Mouse (Mus musculus): ENCODE results near the gene Rspo3. TPM values are rescaled to one million over a fixed set of nuclear protein-coding genes. Genes with fewer than 3 reads are reported as not detected.

The Rspo3 gene
- polyA plus RNA-seq, 1 experiment: 0.07 TPM

- 77% methylated on average over 2 of the region's 2 CpGs for WGBS
- H3K36me3 ChIP-seq (ENCODE audit: control insufficient read depth, insufficient read depth, low read length): no peaks in the 10 kb centered on the region
- H3K4me3 ChIP-seq (ENCODE audit: control insufficient read depth, insufficient read depth, low read length): no peak overlapping the region
- H3K27ac ChIP-seq (ENCODE audit: control insufficient read depth, insufficient read depth, low read length): no peak overlapping the region
- peaks cover 8% of the 10 kb centered on the region; the same call in 1 of the 2 replicates for H3K27me3 ChIP-seq (ENCODE audit: control insufficient read depth, insufficient read depth, low read length)
- DNase-seq: no peak
- TF ChIP-seq CTCF (IDR thresholded peaks at IDR 0.05; ENCODE audit: borderline replicate concordance, control insufficient read depth, extremely low read depth, insufficient read depth, low read length, poor library complexity) (no peak), POLR2A (IDR thresholded peaks at IDR 0.05; ENCODE audit: control insufficient read depth, extremely low read depth, insufficient read depth, low read length, poor library complexity) (no peak)
- H3K4me1 ChIP-seq (replicated peaks; ENCODE audit: control insufficient read depth, insufficient read depth, low read length): no peaks in the 10 kb centered on the region
Observed at GRCm38 (mm10) chr10:29539516-29539915, 3.8 kb upstream of the Rspo3 start.

DNA sequence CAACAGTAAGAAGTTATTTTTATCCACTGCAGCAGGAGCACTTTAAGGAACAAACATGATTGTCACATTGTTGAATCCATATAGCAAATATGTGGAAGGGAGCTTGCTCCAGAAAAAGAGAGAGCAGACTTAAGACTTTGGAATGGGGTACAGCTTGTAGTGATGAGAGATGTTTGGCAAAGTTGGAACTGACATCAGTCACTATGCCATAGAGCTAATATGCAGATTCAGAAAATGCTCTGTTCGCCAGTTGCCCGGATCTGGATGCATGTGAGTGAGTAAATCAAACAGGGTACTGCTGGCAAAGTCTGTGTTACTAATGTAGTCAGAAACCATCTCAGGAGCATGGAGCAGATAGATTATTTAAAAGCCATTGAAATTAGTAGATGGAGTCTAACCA, 3.1 kb upstream of the Rspo3 start:
- TF ChIP-seq CTCF (IDR thresholded peaks at IDR 0.05; ENCODE audit: borderline replicate concordance, control insufficient read depth, extremely low read depth, insufficient read depth, low read length, poor library complexity) (no peak), POLR2A (IDR thresholded peaks at IDR 0.05; ENCODE audit: control insufficient read depth, extremely low read depth, insufficient read depth, low read length, poor library complexity) (no peak)
- WGBS: 85% methylated on average over 2 of the region's 2 CpGs
- Histone ChIP-seq H3K27ac (ENCODE audit: control insufficient read depth, insufficient read depth, low read length) (no peak overlapping the region), H3K27me3 (ENCODE audit: control insufficient read depth, insufficient read depth, low read length) (peaks cover 8% of the 10 kb centered on the region; the same call in 1 of the 2 replicates), H3K4me3 (ENCODE audit: control insufficient read depth, insufficient read depth, low read length) (no peak overlapping the region), H3K4me1 (replicated peaks; ENCODE audit: control insufficient read depth, insufficient read depth, low read length) (no peaks in the 10 kb centered on the region), H3K36me3 (ENCODE audit: control insufficient read depth, insufficient read depth, low read length) (no peaks in the 10 kb centered on the region)
- no peak for DNase-seq

DNA sequence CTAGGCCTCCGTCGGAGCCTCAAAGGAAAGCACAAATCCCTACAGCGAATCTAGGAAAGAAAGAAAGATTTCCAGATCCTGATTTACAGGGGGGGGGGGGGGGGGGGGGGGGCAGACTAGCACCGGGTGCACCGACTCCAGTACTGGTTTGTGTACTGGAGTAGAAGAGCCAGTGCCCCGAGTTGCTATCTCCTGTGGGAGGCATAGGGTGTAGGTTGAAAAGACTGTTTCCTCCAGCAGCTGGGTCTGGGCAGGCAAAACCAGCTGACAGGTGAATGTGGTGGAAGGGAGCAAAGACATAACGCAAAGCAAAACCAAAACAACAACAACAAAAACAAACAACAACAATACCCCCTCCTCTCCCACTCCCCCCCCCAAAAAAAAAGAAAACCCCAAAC, 838 bp downstream of the Rspo3 start:
- TF ChIP-seq CTCF (IDR thresholded peaks at IDR 0.05; ENCODE audit: borderline replicate concordance, control insufficient read depth, extremely low read depth, insufficient read depth, low read length, poor library complexity) (no peak), POLR2A (IDR thresholded peaks at IDR 0.05; ENCODE audit: control insufficient read depth, extremely low read depth, insufficient read depth, low read length, poor library complexity) (no peak)
- H3K4me3 ChIP-seq (ENCODE audit: control insufficient read depth, insufficient read depth, low read length): no peak overlapping the region
- H3K4me1 ChIP-seq (replicated peaks; ENCODE audit: control insufficient read depth, insufficient read depth, low read length): no peaks in the 10 kb centered on the region

GRCm38 (mm10) chr10:29533846-29534829, 1.5 kb downstream of the Rspo3 start:
- Histone ChIP-seq H3K36me3 (ENCODE audit: control insufficient read depth, insufficient read depth, low read length) (no peaks in the 10 kb centered on the region), H3K27me3 (ENCODE audit: control insufficient read depth, insufficient read depth, low read length) (peaks cover 11% of the 10 kb centered on the region; the same call in 1 of the 2 replicates), H3K4me1 (replicated peaks; ENCODE audit: control insufficient read depth, insufficient read depth, low read length) (no peaks in the 10 kb centered on the region), H3K27ac (ENCODE audit: control insufficient read depth, insufficient read depth, low read length) (no peak overlapping the region), H3K4me3 (ENCODE audit: control insufficient read depth, insufficient read depth, low read length) (no peak overlapping the region)
- TF ChIP-seq POLR2A (IDR thresholded peaks at IDR 0.05; ENCODE audit: control insufficient read depth, extremely low read depth, insufficient read depth, low read length, poor library complexity): no peak
- no peak for TF ChIP-seq CTCF (IDR thresholded peaks at IDR 0.05; ENCODE audit: borderline replicate concordance, control insufficient read depth, extremely low read depth, insufficient read depth, low read length, poor library complexity)
- WGBS: 5% methylated on average over 24 of the region's 24 CpGs
- no peak for DNase-seq

More for the DNA sequence above, 838 bp downstream of the Rspo3 start:
- Histone ChIP-seq H3K36me3 (ENCODE audit: control insufficient read depth, insufficient read depth, low read length) (no peaks in the 10 kb centered on the region), H3K27ac (ENCODE audit: control insufficient read depth, insufficient read depth, low read length) (no peak overlapping the region), H3K27me3 (ENCODE audit: control insufficient read depth, insufficient read depth, low read length) (peaks cover 11% of the 10 kb centered on the region; the same call in 1 of the 2 replicates)
- no peak for DNase-seq
- 7% methylated on average over 7 of the region's 7 CpGs for WGBS

DNA sequence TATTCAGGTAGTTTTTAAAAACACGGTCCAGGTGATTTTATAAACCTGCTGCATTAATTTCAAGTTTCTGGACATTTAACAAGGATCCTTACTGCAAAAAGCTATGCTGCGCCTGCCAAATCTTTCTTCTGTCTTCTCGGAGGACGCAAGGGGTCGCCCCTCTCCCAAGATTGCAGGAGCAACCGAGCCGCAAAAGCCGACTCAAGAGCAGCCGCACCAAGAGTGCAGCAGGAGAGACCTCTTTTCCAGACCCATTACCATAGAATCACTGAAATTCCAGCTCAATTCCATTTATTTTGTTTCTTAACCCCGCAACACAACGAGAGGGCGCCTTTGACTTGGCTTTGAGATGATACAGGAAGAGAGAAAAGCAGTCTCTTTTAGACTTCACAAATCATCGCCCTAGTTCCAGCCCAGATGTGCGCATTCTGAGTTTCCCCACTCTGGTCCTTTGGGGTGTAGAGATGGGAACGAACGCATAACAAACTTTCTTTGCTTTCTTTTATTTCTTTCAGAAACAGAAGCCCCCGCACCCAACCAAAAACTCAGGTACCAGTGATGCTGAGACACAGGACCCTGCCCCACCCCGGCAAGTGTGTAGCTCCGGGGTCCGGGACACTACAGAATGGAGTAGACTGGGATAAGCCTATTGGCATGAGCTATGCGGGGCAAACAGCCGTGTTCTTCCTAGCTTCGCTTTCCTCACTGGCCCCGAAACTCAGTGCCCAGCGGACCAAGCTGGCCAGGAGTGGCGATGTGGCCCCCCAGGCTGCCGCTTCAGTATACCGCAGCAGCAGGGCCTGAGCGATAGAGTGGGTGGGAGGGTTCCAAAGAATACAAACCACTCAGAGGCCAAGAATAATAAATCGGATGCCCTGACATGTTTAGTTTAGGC, 2.6 kb downstream of the Rspo3 start:
- Histone ChIP-seq H3K36me3 (ENCODE audit: control insufficient read depth, insufficient read depth, low read length) (no peaks in the 10 kb centered on the region), H3K4me3 (ENCODE audit: control insufficient read depth, insufficient read depth, low read length) (no peak overlapping the region), H3K27me3 (ENCODE audit: control insufficient read depth, insufficient read depth, low read length) (peaks cover 11% of the 10 kb centered on the region; the same call in 1 of the 2 replicates), H3K27ac (ENCODE audit: control insufficient read depth, insufficient read depth, low read length) (no peak overlapping the region), H3K4me1 (replicated peaks; ENCODE audit: control insufficient read depth, insufficient read depth, low read length) (no peaks in the 10 kb centered on the region)
- DNase-seq: peak; percentile 9
- WGBS: 4% methylated on average over 30 of the region's 30 CpGs
- TF ChIP-seq CTCF (IDR thresholded peaks at IDR 0.05; ENCODE audit: borderline replicate concordance, control insufficient read depth, extremely low read depth, insufficient read depth, low read length, poor library complexity) (no peak), POLR2A (IDR thresholded peaks at IDR 0.05; ENCODE audit: control insufficient read depth, extremely low read depth, insufficient read depth, low read length, poor library complexity) (no peak)

DNA sequence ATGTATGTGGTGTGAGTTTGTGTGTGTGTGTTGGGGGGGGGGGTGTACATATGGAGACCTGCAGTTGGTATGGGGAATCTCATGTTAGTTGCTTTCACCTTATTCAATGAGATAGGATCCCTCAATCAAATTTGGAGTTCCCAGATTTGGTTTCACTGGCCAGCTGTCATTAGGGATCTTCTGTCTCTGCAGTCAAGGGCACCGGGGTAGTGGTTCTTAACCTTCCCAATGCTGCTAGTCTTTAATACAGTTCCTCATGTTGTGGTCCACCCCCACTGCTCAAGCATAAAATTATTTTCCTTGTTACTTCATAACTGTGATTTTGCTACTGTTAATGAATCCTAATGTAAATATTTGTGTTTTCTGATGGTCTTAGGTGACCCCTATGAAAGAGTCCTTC, 22.1 kb downstream of the Rspo3 start:
- no peak overlapping the region for H3K4me3 ChIP-seq (ENCODE audit: control insufficient read depth, insufficient read depth, low read length)
- H3K27ac ChIP-seq (ENCODE audit: control insufficient read depth, insufficient read depth, low read length): no peak overlapping the region
- 97% methylated on average over 1 of the region's 1 CpGs for WGBS
- H3K27me3 ChIP-seq (ENCODE audit: control insufficient read depth, insufficient read depth, low read length): no peaks in the 10 kb centered on the region
- no peak for TF ChIP-seq CTCF (IDR thresholded peaks at IDR 0.05; ENCODE audit: borderline replicate concordance, control insufficient read depth, extremely low read depth, insufficient read depth, low read length, poor library complexity)
- TF ChIP-seq POLR2A (IDR thresholded peaks at IDR 0.05; ENCODE audit: control insufficient read depth, extremely low read depth, insufficient read depth, low read length, poor library complexity): no peak
- DNase-seq: no peak
- no peaks in the 10 kb centered on the region for H3K36me3 ChIP-seq (ENCODE audit: control insufficient read depth, insufficient read depth, low read length)
- no peaks in the 10 kb centered on the region for H3K4me1 ChIP-seq (replicated peaks; ENCODE audit: control insufficient read depth, insufficient read depth, low read length)

Measured in thymus, adult 2 months (tissue).